Mouse (Mus musculus) mesoderm, embryonic 11.5 days (tissue): ENCODE measurements around the gene Gdf5.
A peak's percentile ranks its signal among the peaks of the same experiment; 100 is the strongest.
"Not testable (repeated sequence)": the region's sequence is repeated elsewhere in the genome, so short reads cannot be mapped to it uniquely, and the experiment has no call there.

Source experiments
- DNase-seq: peaks from one replicate; pipeline ENCODE4 v3.0.0-alpha.2; 2012; ENCODE audit warnings: low read depth, low spot score

Gene Gdf5

DNA sequence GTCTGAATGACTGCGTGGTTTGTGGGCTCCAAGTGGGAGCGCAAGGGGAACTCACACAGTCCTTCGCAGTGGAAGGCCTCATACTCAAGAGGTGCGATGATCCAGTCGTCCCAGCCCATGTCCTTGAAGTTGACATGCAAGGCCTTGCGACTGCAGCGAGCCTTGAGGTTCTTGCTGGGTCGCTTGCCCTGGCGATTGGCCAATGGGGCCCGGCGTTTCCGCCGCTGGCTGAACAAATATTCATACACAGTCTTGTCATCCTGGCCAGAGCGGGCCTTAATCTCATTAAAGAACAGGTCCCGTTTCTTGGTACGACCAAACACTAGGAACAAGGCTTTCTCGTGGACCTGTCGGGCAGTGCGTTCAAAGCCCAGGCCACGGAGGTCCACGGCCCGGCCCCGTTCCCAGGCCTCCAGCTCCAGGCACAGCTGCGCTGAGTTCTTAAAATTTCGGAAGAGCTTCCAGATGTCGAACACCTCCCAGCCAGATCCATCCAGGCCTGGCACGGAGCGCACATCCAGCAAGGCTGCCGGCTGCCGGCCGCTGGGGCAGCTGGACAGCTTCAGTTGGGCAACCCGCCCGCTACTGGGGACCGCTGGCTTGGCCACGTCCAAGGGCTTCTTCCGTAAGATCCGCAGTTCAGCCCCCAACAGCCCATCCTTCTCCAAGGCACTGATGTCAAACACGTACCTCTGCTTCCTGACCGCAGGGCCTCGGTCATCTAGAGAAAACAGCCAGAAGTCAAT lies 3.3 kb downstream of the Gdf5 start:
- no peak for DNase-seq

- DNase-seq = no peak
These were observed 4.5 kb downstream of the Gdf5 start, which contains the start of gene Gm15557 for GRCm38 (mm10) chr2:155940681-155941080. Gene Gm15557 (plus strand): TSS chr2:155940728.

DNA sequence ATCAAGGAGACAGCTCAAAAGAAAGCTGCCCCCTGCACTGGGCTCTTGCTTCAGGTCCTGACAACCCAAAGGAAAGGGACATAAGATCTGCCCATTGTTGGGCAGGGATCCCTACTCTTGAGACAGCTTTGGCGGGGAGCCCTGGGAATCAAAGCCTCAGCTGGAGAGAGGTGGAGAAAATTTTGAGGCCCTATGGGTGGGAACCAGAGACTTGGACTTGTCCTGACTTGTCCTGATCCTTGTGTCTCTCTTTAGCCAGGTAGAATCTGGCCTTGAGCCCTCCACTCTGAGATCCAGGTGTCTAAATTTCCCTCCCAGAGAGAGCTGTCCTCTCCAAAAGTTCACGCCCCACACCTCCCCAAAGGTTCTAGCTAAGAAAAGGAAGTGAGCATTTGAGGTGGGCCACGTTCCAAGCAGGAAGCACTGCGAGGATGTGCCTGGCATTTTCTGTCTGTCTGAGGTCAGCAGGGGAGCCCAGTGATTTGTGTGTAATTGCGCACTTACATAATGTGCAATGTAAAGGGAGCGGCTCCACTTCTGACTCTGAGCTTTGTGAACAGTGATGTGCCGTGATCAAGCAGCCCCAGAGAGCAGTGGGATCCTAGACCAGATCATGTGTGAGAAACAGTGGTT lies 5.2 kb downstream of the Gdf5 start:
- no peak for DNase-seq

DNA sequence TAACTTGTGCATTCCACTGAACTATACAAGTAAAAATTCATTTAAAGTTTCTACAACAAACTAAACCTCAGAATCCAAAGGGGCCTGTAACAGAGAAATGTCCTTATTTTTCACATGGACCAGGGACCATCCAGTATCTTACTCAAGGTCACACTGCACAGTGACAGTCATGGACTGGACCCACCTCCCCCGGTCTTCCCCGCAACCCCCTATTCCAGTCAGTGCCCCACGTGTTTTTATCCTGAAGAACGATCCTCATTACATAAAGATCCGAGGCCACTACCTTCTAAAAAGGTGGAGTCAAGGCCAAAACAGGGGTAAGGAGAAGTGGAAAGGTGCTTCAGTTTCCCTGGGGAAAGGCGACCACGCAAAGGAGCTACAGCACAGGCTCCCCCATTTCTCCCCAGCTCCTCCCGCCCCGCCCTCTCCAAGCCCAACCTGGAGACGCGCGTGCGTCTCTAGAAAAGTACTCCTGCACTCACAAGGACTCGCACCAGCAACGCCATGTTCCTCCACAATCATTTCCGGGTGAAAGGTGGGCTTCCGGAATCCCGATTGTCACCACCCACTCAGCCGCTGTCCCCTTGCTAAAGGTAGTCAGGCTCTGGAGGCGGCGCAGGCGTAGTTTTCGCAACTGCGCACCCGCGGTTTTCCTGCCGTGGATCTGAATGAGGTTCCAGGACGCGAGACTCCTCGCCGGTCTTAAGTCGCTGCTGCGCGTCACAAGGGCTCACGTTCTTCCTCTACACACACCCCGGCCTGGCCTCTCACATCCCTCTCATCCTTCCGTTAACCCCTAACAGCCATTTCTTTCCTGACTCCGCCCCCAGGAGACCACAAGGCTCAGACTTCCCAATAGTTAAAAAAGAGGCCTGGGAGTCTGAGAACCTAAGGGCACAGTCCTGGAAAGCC lies 15.4 kb downstream of the Gdf5 start, which contains the start of gene Uqcc1:
Gene Uqcc1, minus strand, starts transcription at position 780 of the 912 bp plus-strand sequence.
- peak; percentile 92 for DNase-seq

GRCm38 (mm10) chr2:155928711-155929345 lies 16.3 kb downstream of the Gdf5 start:
- DNase-seq = no peak

DNA sequence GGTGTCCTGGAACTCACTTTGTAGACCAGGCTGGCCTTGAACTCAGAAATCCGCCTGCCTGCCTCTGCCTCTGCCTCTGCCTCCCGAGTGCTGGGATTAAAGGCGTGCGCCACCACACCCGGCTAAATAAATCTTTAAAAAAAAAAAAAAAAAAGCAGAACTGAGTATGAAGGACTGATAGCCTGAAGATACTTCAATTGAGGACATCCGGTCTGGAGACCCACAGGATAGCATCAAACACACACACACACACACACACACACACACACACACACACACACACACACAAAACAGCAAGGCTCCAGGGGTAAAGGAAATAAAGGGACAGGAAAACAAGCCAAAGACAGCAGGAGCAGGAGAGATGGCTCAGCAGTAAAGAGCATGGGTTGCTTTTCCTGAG lies 20.0 kb downstream of the Gdf5 start:
- not testable (repeated sequence) for DNase-seq

DNA sequence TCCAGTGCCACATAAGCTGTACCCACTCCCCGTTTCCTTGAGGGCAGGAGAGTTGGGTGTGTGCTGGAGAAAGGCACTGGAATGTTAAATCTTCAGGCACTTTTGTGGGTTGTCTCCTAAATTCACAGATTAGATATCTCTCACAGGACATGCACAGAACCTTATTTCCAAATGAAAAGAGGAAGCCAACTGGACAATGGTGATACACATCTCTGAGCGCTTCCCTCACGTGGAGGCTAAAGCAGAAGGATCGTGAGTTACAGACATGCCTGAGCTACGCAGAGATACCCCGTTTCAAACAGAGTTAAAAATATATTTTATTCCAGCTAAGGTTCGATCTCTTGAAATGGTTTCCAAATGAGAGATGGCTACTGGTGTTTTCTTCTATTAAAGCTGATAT lies 22.0 kb downstream of the Gdf5 start:
- no peak for DNase-seq

DNA sequence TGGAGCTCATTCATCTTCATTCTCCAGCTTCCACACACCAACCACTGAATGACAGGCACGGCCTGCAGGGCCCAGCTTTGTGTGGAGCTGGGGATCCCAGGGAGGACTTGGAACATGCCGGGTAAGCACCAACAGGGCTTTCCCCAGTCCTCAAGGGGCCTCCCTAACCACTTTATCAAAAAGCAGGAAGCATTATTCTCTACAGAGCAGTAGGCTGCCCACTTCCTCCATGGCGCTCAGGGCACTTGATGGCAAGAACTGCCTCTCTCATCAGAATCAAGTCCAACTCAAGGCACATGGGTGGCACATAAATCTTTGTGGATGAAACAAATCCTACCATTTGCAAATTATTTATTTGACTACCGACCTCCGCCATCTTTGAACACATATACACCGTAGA lies 30.5 kb downstream of the Gdf5 start:
- DNase-seq = no peak

GRCm38 (mm10) chr2:155903632-155904008 lies 41.5 kb downstream of the Gdf5 start:
- DNase-seq = no peak

- no peak for DNase-seq
These were observed 42.1 kb downstream of the Gdf5 start for GRCm38 (mm10) chr2:155902989-155903631.

DNA sequence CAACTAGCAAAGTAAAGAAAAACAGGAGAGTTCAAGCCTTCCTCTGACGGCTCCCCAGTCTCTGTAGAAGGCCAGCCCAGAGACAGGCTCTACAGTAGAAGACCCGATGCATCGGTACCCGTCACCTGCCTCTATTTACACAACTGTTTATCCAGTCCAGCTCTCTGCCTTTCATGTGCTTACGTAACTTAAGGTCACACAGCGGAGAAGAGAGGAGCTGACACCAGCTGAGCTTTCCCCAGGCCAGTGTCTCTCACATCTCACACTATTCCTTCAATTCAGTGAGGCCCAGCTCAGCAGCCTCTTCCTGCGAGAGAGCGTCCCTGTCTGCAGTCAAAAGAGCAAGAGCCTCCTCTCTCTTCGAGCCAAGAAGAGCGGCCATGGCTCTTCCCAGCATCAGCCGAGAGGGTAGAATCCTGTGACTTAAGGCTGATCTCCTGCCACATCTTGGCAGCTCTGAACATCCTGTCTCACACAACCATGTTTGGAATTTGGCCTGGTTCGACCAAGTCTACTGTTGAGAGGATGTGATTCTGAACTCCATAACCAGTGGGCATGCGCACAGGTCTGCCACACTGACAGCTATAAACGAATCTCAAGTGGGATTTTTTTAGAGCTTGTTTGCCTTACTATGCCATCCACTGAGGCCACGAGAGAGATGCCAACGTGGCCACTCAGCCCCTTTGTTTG lies 50.0 kb downstream of the Gdf5 start:
- DNase-seq = no peak

GRCm38 (mm10) chr2:155894307-155895045 lies 50.7 kb downstream of the Gdf5 start:
- DNase-seq = no peak
